Mouse (Mus musculus) CD4-positive helper T cell, adult 2 months (primary cell): ENCODE data around the gene Vax2.

Experiments
- DNase-seq: peaks from one replicate; pipeline ENCODE4 v3.0.0-alpha.2; 2012; ENCODE audit warnings: low read depth, missing footprints, low spot score

Vax2 gene

DNA sequence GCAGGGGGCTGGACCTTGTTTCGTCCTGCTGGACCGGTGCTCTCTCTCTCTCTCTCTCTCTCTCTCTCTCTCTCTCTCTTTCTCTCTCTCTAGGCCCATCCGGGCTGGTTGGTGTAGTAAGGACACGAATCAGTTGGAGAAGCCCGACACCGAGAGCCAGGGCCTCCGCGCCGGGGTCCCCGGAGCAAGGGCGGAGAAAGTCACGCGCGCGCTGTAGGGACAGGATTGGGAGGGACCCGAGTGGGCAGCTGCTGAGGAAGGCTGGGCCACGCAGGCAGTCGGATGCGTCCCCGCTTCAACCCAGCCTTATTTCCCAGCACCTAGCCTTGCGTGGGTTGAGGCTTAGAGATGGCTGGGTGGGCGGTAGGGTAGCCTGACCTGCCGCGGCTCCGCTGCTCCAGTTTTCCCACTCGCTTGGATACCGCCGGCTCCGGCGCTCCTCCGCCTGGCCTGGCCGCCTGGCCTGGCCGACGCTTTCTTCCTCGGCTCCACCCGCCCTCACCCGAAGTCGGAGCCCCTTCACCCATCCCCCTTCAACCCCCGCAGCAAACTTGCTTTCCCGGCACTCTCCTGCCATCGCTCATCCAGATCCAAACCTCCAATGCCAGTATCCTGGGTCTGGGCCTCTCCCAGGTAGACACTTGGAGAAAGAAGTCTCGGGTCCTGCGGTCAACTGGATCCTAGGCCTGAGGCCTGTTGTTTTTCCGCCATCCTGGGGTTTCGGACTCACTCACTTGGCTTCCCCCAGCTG lies 836 bp downstream of the Vax2 start:
- DNase-seq: no peak

DNA sequence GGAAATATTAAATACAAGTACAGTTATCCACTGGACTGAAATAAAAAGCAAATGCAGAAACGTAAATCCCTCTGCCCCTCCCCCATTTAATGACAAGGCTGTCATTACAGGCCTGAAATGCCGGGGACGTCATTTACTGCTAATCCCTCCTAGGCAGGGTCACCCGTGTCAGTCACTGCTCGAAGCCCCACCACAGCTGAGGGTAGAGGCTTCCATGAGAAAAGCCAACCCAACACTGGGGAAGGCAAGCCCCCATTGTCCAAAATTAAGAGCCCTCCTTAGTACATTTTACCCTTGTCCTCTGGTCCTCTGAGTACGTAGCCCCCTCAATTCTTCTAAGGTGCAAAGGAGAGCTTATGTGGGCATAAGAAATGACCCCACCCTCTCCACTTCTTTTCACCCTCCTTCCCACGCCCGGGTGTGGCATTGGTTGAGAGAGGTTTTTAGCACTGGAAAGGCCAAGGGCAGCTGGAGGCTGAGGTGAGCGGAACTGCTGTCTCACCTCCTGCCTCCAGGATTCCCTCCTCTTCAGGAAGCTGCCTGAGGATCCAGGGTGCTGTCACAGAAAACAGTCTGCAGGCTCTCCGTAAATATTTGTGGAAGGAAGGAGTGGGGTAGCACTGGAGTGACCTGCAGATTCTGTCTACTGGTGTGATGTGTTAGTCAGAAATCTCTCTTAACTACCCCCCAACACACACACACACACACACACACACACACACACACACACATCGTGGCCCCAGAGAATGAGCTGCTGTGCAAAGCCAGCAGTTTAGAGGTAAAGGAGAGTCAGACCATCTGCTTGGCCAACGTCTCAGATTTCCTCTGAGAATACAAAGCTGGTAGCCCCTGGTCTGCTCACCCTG lies 2.4 kb downstream of the Vax2 start:
- no peak for DNase-seq

DNA sequence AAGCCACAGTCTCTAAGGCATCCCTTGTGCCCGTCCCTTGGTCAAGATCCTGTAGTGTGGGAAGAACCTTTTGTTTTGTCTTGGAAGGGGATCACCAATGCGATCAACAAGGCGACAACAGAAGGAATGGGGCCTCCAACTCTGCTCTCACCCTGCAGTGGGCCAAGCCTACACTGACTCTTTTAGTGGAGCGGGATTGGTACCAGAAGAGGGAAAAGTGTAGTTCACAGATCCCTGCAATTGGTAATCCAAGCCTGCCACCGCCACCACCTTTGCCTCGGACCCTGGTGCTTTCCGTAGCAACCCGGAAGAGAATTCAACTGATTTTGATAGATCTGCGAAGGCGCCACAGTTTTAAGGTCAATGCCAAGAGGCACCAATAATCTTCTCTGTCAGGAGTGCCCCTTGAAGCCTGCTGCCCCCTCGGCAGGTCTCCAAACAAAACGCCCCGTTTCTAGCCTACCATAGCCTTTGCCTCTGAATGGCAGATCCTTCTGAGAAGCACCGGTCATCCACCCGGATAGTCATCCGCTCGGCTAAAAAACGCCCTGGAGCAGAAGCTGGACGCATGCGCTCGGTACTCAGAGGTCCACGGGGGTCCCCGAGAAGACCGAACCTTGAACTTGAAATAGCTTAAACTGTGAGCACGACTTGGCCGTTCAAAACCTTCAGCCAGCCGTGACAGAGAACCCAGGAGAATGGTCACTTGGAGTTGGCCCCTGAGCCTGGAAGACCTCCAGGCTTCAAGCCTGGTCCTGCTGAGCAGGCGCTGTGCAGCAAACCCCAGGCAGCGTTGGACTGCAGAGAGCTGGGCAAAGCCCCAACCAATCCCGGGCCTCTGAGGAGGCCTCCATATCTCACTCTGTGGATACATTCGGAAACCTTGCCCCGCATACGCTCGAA lies 3.4 kb downstream of the Vax2 start:
- DNase-seq: peak; percentile 32

DNA sequence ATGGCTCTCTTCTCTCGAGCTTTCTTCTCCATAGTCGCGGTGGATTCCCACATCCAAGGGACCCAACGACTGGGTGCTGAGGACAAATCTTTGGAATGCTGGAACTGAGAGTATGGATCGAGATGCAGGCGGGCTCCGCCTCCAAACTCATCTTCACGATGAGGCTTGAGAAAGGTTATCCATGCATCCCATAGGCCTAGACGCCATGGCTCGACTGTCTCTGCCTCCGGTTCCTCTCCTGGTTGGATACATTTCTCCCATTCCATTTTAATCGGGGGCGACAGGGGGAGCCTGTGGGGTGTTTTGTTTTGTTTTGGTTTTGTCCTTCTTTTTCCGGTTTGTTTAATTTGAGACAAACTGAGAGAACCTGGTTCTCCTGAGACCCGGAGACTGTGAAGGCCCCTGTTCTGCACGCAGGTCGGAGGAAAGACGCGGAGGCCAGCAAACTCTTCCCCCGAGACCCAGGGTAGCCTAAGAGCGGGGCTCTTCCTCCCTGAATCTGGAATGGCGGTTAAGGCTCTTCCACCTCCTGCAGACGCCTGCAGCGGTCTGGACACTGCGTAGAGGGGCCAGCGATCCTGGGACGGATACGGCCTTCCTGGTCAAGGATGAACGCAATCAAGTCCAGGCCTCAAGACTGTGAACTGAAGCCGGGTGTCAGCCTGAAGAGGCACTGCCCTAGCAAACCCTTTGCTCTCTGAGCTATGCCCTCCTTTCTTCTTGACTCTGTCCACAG lies 4.6 kb downstream of the Vax2 start:
- no peak for DNase-seq

DNA sequence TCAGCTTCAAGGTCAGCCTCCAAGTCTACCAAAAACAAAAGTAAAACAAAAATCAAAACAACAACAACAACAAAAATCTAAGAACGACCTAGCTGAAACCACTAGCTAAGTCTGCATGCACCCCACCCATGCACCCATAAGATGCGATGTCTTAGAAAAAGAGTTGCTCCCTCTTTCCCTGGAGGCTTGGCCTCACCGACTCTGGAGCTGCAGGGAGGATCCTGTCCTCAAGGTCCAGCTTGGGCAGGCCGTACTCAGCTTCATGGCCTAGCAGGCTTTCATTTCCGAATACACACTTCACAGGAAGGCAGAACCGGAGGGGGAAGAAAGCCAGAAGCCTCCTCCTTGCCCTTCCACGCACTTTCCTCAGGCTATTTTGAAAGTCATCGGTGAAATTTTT lies 6.0 kb downstream of the Vax2 start:
- no peak for DNase-seq

DNA sequence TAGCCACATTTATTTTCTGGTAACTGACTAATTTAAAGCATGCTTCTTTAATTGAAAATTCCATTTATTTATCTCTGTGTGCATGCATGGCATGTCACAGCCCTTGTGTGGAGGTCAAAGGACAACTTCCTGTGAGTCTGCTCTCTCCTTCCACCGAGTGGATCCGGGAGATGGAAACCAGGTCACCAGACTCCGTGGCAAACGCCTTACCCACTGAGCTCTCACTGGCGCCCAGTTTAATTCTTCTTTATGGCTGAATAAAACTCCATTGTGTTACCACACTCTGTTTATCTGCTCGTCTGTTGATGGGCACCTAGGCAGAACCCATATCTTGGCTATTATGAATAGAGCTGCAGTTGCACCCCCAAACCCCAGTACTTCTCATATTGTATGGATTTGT lies 11.5 kb downstream of the Vax2 start:
- no peak for DNase-seq

DNA sequence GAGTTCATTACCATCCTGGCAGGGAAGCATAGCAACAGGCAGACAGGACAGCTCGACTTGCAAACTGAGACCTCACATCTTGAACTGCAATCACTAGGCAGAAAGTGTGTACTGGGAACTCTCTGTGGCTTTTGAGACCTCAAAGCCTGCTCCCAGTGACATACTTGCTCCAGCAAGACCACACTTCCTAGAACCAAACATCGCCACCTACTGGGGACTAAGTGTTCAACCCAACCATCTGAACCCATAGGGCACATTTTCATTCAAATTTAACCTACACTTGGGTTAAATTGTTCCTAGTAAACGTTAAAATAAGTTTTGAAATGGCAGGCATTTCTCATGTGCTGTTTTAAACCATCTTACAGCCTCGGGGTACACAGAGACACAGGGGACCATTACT lies 16.1 kb downstream of the Vax2 start:
- DNase-seq: peak; percentile 30

DNA sequence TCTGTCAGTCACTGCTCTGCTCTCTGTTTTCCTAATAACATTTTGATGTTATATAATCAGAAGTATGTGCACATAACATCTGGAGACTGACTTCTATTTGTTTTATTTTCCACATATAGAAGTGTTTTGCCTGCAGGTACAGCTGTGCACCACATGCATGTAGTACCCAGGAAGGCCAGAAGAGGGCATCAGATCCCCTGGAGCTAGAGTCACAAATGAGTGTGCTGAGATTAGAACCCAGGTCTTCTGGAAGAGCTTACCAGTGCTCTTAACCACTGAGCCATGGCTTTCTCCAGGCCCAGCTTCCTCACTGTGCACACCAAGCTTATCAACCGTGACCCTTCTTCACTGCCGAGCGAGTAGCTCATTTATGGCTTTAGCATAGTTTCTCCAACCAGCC lies 17.4 kb downstream of the Vax2 start:
- DNase-seq: peak; percentile 27

DNA sequence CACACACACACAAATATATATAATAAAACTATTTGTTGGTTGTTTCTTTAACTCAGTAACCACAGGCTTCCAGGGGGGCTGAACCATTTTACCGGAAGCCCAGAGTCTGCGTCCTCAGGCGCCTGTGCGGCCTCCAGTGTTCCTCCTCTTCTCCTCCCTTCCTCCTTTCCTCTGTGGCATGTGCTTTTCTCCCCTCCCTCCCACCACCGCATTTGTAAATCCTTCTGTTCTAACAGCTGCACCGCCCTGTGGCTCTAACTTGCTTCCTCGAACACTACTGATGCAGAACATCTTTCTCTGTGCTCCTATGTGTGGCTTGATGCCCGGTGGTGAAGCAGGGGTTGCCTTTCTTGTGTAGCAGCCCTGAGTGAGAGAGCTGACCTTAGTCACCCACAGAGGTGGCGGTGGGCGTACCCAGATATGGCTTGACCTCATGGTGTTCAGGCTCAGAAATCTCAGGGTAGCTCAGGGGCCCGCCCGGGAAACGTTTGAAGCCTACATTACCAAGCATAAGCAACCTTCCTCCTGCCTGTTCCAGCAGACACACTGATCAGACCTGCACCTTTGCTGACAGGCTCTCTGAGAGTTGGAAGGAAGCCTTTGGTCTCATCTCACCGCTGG lies 18.4 kb downstream of the Vax2 start:
- DNase-seq: no peak

DNA sequence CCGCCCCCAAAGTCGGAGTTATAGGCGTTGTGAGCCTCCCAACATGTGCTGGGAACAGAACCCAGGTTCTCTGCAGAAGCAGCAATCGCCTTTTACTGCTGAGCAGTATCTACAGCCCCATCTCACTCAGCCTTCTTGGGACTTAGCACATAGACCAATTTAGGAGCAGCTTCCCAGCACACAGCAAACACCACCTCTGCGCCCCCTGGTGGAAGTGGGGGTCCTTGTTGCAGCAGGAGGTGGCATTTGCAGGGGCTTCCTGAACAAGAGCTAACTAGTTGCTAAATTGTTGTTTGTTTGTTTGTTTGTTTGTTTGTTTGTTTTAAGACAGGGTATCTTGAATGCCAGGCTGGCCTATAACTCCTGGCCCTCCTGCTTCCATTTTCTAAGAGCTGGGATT lies 20.1 kb downstream of the Vax2 start:
- peak; percentile 63 for DNase-seq

DNA sequence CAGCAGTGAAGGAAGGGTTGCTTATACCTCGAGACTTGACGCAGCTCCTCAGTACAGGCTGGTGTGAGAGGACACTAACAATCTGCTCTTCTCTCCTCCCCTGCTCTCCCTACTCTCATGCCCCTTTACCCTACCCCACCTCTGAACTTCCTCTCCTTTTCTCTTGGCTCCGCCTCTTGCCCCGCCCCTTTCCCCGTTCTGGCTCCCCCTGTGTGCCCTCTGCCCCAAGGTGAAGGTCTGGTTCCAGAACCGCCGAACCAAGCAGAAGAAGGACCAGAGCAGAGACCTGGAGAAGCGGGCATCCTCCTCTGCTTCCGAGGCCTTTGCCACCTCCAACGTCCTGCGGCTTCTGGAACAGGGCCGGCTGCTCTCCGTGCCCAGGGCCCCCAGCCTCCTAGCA lies 26.2 kb downstream of the Vax2 start:
- DNase-seq: no peak

DNA sequence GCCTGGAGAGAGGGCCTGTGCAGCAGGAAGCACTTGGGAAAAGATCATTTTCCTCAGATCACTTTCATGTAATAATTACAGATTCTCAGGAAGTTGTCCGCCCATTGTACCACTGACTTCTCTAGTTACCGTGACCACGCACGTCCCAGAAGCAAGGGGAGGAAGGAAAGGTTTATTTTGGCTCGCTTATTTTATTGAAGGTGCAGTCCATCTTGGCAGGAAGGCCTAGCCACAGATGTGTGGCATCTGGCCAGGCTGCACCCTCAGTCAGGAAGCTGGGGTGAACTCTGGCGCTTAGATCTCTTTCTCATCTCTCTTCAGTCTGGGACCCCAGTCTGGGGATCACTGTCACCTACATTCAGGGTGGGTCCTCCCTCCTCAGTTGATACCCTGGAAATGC lies 27.5 kb downstream of the Vax2 start:
- no peak for DNase-seq

DNA sequence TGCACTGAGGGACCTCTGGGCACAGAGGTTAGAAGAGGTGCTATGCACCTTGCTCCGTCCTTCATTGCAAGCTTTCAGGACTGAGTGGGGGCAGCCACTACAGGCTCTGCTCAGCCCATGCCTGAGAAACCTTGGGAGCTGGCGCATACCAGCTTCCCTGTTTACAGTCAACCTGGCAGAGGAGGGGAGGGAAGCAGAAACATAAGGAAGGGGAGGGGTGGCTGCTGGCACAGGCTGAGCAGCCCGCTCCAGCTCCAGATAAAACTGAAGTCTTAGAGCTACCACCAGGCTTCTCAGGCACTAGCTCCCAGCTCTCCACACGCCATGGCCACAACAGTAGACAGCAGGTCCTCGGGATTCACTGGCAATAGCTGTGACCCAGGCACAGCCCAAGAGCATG lies 31.7 kb downstream of the Vax2 start, which contains the start of gene Atp6v1b1:
Gene Atp6v1b1 (plus strand): TSS at position 230 of the 400 bp plus-strand sequence.
- no peak for DNase-seq

DNA sequence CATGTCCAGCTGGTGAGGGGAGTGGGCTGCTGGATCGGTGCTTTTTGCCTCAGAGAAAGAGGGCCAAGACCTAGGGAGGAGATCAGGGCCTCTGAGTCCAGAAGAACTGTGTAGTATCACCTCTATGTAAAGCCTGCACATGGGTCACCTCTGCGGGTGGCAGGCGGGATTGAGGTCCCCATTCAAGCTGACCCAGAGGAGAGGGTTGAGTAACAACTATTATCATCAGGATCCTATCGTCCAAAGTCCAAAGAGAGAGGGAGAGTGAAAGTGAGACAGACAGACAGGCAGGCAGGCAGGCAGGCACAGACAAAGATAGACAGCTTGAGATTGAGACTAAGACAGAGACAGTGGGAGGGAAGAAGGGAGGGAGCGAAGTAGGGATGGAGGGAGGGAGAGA lies 32.1 kb downstream of the Vax2 start:
- no peak for DNase-seq

DNA sequence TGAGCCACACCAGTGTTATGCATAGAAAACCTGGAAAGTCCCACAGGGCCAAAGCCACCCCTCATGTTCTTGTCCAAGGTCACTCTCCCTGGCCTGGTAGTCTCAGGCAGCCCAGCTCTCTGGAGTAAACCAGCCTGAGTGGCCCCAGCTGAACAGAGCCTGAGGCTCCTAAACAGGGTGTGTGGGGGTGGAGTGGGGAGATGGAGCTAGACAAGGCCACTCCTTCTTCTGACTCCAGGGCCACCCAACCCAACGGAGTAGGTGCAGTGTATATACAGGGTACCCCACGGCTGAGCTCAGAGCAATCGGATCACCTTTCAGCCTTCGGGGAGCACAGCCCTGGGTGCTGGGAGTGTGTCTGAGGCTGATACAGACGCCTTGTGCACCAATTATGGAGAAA lies 33.1 kb downstream of the Vax2 start:
- no peak for DNase-seq

DNA sequence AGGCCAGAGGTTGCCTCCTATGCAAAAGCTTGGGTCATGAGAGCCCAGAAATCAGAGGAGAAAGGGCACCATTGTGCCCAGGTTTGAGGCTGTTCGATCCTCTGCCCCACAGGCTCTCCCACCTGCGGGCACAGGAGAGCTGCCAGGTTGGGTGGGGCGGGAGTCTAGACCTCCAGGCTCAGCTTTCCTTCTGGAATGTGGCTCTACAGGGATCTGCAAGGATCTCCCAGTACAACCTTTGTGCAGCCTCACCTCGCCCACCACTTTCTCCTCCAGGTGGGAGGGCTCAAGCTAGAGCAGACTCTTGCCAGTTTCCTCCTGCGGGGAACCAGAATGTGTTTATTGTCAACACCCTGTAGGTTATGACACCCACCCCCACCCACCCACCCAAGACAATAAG lies 33.5 kb downstream of the Vax2 start:
- DNase-seq: no peak

DNA sequence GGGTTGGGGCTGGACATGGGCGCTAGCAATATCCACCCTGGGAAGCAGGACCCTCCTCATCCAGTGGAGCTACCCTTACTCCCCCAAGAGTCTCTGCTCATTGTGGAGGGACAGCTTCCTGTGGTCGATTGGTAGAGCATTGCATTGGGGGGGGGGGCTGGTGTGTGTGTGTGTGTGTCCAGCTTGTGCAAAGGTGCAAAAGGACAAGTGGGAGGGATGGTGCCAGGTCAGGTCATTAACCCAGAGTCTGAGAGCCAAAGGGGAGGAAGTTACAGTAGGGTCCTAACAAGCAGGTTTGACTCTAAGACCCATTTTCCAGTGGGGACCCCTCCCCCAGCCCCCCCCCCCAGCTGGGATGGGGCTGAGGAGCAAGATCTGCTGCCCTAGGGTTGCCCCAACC lies 34.4 kb downstream of the Vax2 start:
- DNase-seq: no peak

DNA sequence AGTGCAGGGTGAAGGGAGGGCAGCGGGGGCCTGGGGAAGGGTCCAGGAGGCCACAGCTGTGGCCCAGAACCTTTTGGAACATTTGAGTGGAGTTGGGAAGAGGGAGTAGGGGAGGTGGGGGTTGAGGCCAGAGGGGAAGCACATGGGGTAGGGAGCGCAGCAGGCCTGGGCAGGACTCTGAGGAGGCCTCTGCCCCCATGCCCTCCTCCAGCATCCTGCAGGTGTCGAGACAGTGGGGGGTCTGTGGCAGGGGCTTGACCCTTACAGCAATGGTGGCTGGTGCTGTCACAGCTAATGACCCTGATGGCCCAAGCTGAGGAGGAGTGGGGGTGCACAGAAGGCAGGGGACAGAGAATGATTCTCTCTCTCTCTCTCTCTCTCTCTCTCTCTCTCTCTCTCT lies 38.2 kb downstream of the Vax2 start:
- no peak for DNase-seq

DNA sequence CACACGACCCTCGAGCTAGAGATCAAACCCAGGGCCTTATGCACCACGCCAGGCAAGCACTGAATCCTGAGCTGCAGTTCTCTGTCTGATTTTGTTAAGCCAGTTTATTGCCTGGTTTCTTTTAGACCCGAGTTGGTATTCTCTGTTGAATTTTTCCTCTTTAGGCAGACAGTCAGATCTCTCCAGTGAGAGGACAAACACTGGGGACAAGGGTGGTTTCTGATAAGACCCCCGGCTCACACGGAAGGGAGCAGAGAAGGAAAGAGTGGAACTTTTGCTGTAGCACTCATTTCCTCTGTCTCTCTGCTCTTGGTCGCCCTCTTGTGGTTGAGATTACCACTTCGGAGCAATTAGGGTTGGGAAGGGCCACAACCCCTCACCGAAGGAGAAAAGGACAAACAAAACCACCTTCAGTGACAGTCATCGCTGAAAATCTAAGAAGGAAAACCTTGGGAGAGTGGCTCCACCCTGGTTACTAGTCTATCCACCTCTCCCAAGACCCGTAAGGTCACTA lies 39.2 kb downstream of the Vax2 start:
- peak; percentile 45 for DNase-seq

DNA sequence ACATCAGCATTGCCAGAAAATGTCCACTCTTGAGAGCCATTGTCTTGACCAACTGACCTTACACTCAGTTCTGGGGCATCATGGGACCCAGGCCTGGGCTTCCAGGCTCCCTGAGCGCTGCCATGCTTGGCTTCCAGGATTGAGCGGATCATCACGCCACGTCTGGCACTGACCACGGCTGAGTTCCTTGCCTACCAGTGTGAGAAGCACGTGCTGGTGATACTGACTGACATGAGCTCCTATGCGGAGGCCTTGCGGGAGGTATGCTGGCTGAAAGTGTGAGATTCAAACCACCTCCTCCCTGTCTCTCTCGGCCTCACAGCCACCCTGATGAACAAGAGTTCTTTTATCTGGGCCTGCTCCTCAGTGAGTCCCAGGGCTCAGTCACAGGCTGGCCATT lies 45.0 kb downstream of the Vax2 start:
- no peak for DNase-seq

DNA sequence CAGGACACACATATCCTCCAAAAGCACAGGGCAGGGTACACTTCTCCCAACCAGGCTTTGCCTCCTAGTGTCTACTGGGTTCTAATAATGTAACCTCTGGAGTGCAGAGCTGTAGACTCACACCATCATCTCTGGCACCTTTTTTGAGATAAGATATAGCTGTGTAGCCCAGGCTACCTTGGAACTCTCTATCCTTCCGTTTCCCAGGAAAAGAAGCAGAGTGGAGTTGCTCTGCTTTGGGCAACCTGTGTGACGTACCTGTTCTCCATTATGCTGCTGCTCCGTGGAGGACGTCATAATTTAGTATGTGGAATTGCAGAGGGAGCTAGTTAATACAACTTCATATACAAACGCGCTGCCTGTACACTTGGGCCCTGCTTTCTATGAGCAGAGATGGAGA lies 51.3 kb downstream of the Vax2 start, which contains the start of gene Ankrd53:
Gene Ankrd53 (plus strand): TSS at position 301 of the 400 bp plus-strand sequence.
- DNase-seq: no peak
